Mouse (Mus musculus) layer of hippocampus, adult 18-20 months (tissue): Measurements from ENCODE around the gene Afm. TPM values are rescaled to one million over a fixed set of nuclear protein-coding genes. Genes with fewer than 3 reads are reported as not detected.

Experiments used
- DNase-seq, 2 experiments: peaks; one replicate each; pipeline ENCODE4 v3.0.0; 2022; ENCODE audit warnings: low spot score in 2 of 2
- total RNA-seq, 2 experiments: library from RNA; stranded (reverse); gene quantifications; 2 replicates each; pipeline ENCODE4 v1.2.3; 2021

The Afm gene
- total RNA-seq, 2 experiments from 2014 or later: not detected

- DNase-seq: no peak
Observed at GRCm38 (mm10) chr5:90551191-90551590, 32.5 kb downstream of the Afm start.

- DNase-seq: no peak
Observed at GRCm38 (mm10) chr5:90556052-90556451, 37.3 kb downstream of the Afm start.

DNA sequence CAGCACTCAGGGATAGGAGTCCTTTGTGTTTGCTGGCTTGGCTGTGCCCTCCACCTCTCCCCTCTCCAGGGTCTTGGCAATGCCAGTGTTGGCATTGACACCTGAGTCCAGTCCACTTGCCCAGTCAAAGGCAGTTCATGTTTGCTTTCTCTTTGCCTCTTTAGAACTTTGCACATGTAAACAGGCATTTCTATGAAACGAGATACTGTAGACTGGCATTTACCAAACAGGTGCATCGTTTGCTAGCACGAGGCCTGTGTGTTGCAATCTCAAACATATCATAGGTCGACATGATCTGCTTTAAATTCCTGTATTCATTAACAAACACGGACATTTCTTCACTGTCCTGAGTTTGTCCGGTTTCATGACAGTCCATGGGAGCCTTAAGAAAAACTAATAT is 42.0 kb downstream of the Afm start, which contains the start of gene 5830473C10Rik:
Gene 5830473C10Rik (plus strand): TSS at position 365 of the 400 bp plus-strand sequence.
- DNase-seq: no peak

DNA sequence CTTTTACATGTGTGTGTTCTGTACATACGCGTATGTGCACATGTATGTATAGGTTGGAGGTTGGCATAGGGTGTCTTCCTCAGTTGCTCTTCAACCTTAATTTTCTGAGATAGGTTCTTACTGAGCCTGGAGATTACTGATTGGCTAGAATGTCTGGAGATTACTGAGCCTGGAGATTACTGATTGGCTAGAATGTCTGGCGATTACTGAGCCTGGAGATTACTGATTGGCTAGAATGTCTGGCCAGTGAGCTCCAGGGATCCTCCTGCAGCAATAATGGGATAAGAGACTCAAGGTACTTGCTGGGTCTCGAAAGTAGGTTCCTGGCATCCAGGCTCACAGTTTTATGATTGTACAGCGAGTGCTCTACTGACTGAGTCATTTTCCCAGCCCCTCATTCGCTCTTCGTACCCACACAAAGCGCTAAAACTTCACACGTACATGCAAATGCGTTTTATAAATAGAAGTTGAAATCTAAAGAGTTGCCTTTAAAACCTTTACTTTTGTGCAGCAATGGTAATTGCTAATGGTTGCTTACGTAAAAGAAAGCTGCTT is 43.1 kb downstream of the Afm start:
- DNase-seq: peak in 1 of 2 experiments; percentile 13

DNA sequence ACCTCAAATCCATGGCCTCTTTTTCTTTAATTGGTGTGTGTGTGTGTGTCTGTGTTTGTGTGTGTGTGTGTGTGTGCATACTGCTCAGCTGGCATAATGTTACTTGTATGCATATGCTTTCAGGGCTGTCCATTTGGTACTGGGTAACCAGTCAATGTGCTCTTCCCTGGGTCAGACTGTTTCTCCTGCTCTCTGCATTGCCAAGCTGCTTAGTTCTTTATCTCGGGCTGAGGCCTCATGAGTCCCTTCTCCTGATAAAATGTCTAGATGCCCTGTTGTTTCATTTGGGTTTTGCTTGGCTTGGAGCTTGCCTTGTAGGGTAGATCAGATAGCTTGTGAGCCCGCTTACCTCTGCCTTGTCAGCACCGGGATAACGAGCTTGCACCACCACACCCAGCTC is 44.1 kb downstream of the Afm start:
- no peak for DNase-seq

DNA sequence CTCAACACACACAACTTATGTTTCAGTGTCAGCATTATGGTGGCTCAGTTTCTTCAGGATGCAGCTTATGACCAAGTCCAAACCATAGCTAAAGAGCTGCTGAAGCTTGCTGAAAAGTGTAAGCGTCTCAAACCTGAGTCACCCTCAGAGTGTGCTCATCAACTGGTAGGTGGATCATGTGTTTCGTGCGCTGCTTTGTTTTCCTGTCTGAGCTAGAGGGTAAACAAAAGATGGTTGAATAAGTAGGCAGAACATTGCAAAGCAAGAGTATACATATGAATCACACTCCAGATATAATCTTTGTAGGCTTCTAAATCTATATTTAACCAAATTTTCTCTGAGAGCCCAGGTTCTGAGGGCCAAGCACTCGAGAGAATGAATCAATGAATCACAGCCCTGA is 45.4 kb downstream of the Afm start:
- peak in 1 of 2 experiments; percentile 24 for DNase-seq

DNA sequence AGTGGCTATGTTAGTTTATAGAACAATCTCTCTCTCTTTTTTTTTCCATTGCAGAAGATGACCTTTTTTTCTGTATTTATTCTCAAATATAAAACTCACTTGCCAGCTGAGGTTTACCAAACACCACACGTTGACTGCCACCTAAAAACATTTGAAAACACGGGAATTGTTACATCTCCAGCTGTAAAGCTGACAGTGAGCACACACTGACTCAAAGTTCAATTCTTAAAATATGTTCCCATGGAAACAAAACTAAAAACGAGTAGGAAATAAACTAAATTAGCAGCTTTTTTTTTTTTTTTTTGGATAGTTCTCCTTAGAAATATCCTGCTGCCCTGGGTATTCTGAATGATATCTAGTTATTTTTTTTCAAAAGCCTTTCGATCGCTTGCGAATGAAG is 46.5 kb downstream of the Afm start:
- DNase-seq: peak in 1 of 2 experiments; percentile 10

GRCm38 (mm10) chr5:90567788-90568187 is 49.1 kb downstream of the Afm start:
- no peak for DNase-seq

DNA sequence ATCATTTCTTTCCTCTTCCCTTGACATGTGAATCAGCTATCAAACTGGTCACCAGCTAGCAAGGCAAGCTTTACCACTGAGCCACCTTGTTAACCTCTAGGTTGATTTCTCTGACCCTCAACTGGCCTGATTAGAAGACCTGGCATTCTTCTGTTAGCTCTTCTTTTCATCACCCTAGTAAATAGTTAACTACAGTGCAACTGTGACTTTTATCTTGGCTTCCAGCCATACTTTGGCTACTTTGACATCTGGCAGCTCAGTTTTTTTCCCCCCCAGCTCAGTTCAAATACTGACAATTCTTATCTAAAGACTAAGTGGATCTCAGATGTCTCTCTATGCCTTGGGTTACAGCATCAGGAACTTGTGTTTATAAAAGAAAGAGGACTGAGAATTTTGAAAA is 49.6 kb downstream of the Afm start:
- no peak for DNase-seq

- DNase-seq: no peak
Observed at GRCm38 (mm10) chr5:90571216-90571615, 52.5 kb downstream of the Afm start.

- DNase-seq: no peak
Observed at GRCm38 (mm10) chr5:90577751-90578150, 59.0 kb downstream of the Afm start.

DNA sequence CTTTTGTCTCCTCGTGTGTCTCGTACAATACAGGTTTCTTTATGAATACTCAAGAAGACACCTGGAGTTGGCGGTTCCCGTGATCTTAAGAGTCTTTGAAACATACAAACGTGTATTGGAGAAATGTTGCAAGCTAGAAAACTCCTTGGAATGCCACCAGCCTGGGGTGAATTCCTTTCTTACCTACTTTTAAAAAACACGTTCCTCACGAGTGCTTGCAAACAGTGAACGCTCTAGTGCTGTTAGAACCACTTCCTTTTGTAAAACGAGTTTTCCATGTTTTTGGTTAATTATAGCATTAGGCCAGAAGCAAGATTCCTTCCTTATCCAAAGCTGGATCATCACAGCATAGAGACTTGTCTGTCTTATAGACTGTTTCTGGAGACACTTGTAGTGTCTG is 60.8 kb downstream of the Afm start:
- DNase-seq: no peak

- DNase-seq: no peak
Observed at GRCm38 (mm10) chr5:90582179-90582578, 63.4 kb downstream of the Afm start.

DNA sequence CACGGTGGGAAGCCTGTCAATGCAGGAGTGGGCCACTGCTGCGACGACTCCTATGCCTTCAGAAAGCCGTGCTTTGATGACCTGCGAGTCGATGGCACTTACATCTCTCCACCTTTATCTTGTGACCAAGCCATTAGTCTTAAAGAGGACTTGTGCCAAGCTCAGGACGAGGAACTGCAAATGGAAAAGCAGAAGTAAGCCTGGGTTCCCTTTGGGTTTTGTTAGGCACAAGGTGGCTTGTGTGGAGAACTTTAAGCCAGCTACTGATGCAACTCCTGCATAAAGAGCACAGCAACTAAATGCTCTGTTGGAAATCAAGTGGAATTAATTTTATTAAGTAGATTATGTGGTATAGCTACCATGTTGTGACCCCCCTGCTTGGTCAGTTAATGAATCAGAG is 66.1 kb downstream of the Afm start:
- no peak for DNase-seq

DNA sequence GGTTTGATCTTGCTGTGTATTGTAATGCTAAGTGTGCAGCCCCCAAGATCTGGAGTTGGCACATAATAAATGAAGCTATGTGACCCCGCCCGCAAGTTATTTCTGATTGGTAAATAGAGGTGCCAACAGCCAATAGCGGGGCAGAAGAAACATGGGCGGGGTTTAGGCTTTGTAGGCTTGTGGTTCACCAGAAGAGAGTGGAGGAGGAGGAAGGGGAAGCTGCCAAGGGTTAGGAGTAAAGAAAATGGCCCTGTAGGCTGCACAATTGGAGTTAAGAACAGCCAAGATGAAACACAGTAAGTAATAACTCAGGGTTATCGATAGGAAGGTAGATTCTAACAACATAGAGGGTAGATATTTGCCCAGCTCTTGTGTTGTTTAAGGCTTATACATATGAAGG is 67.8 kb downstream of the Afm start:
- no peak for DNase-seq

DNA sequence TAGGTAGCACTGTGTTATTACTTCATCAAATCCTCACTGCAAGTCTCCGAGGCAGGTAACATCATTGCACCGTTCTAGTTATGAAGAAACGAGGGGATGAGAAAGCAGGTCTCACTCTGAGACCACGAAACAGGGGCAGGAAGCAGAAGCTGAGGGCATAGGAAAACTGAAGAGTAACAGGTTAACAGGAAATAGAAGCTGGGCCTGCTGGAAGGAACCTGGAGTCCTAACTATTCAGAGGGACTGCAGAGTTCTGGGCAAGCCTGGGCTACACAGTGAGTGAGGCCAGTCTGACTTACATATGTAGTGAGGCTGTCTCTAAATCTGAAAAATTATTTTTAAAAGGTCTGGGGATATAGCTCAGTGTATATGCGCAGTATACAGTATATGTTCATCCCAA is 69.4 kb downstream of the Afm start:
- no peak for DNase-seq

- DNase-seq: peak; percentile 81 to 92
Observed at GRCm38 (mm10) chr5:90588708-90589595, 70.2 kb downstream of the Afm start.

- no peak for DNase-seq
Observed at GRCm38 (mm10) chr5:90590676-90591075, 71.9 kb downstream of the Afm start.

- no peak for DNase-seq
Observed at GRCm38 (mm10) chr5:90591936-90592335, 73.2 kb downstream of the Afm start.

GRCm38 (mm10) chr5:90594945-90595344 is 76.2 kb downstream of the Afm start:
- no peak for DNase-seq

DNA sequence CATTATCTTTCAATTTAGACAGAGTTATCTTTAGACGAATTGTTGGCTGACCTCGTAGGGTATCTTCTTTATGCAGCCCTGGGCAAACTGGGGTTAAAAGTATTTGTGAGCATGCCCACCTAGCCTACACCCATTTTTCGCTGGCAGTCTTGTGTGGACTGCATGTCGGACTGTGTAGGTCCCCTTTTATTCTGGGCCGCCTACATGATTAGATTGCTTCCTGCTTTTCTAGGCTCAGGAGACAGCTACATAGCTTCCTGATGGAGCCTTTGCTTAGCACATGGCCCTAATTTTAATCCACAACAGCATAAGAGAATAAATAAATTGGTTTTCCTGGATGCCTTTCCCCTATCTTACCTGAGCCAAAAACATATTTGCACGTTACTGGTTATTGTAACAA is 77.4 kb downstream of the Afm start:
- no peak for DNase-seq

GRCm38 (mm10) chr5:90601469-90601868 is 82.7 kb downstream of the Afm start:
- peak; percentile 25 to 64 for DNase-seq
